Mouse (Mus musculus): ENCODE results near the gene Barhl1. TPM values are rescaled to one million over a fixed set of nuclear protein-coding genes. Genes with fewer than 3 reads are reported as not detected.
A peak's percentile ranks its signal among the peaks of the same experiment; 100 is the strongest.

Barhl1 gene
- 9.0 and 9.9 TPM in 2 replicates for polyA plus RNA-seq (2016; fragmentation: Nextera tagmentation; extraction: Ambion mirVana)

- Histone ChIP-seq H3K4me1 (peaks cover 27% of the 10 kb centered on the region), H3K4me3 (peak within 1 kb of the TSS; percentile 20), H3K27ac (no peak within 1 kb of the TSS; the same call in 1 of the 2 replicates), H3K27me3 (peaks cover 98% of the 10 kb centered on the region), H3K4me2 (replicated peaks) (peak within 1 kb of the TSS; percentile 44), H3K36me3 (no peaks in the 10 kb centered on the region), H3K9ac (peak within 1 kb of the TSS; percentile 13; the same call in 1 of the 2 replicates), H3K9me3 (replicated peaks) (no peaks in the 10 kb centered on the region)
- WGBS: 1% methylated on average over 18 of the region's 18 CpGs
- no peak for ATAC-seq (ENCODE audit: low FRiP score)
Measured at GRCm38 (mm10) chr2:28916513-28916865, at the start of gene Barhl1. Barhl1 (minus strand) TSS chr2:28916668.

DNA sequence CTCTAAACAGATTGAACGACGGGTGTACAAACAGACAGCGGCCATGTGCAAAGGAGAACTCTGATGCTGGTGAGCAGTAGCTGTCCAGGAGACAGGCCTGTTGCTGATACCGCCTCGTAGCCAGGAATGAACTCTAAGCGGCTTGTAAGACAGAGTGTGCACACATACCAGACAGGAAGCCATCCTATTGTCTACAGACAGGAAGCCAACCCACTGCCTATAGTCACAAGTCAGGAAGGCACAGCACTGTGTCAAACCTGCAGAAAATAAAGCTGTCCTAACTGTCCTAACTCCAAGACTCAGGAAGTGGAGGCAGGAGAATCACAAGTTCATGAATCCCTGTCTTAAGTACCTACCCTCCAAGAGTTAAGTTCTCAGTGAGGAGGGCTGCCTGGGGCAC, 47.1 kb upstream of the Barhl1 start:
- peaks cover 84% of the 10 kb centered on the region for H3K27me3 ChIP-seq
- H3K4me3 ChIP-seq: no peak overlapping the region

GRCm38 (mm10) chr2:28961636-28962035, 45.2 kb upstream of the Barhl1 start:
- no peak for ATAC-seq (ENCODE audit: low FRiP score)
- Histone ChIP-seq H3K27ac (no peak overlapping the region), H3K27me3 (peaks cover 74% of the 10 kb centered on the region), H3K9ac (no peak overlapping the region), H3K36me3 (no peaks in the 10 kb centered on the region), H3K4me3 (no peak overlapping the region), H3K9me3 (replicated peaks) (no peaks in the 10 kb centered on the region), H3K4me1 (peaks cover 11% of the 10 kb centered on the region), H3K4me2 (replicated peaks) (no peak overlapping the region)
- WGBS: 70% methylated on average over 5 of the region's 5 CpGs

More for the DNA sequence above, 47.1 kb upstream of the Barhl1 start:
- 86% methylated on average over 6 of the region's 6 CpGs for WGBS
- H3K4me1 ChIP-seq: peaks cover 11% of the 10 kb centered on the region
- no peak overlapping the region for H3K9ac ChIP-seq
- no peak for ATAC-seq (ENCODE audit: low FRiP score)
- no peaks in the 10 kb centered on the region for H3K9me3 ChIP-seq (replicated peaks)
- no peak overlapping the region for H3K27ac ChIP-seq
- no peak overlapping the region for H3K4me2 ChIP-seq (replicated peaks)
- no peaks in the 10 kb centered on the region for H3K36me3 ChIP-seq

DNA sequence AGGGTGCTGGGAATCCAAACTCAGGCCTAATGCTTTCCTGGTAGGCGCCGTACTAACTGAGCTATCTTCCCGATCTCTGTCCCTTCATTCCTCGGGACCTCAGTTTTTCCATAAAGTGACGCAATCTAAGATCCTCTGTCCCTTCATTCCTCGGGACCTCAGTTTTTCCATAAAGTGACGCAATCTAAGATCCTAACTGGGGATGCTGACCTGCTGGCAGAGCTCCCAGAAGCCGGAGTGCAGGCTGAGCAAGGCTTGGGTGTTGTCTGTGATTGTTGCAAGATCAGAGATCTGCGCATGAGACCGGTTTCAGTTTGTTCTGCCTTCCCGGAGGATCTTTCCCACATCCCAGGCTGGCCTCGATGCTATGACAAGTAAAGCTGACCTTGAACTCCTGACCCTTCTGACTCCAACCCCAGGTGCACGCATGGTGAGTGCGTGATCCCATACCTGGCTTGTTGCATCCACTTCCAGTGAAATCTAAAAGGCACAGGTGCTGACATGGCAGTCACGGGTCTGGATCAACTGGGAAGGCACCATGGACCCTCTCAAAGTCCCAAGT, 44.6 kb upstream of the Barhl1 start:
- Histone ChIP-seq H3K9me3 (replicated peaks) (no peaks in the 10 kb centered on the region), H3K36me3 (no peaks in the 10 kb centered on the region), H3K4me3 (no peak overlapping the region), H3K27ac (no peak overlapping the region), H3K4me2 (replicated peaks) (no peak overlapping the region), H3K4me1 (peaks cover 7% of the 10 kb centered on the region), H3K27me3 (peaks cover 74% of the 10 kb centered on the region), H3K9ac (no peak overlapping the region)
- whole genome bisulfite sequencing: 89% methylated on average over 15 of the region's 15 CpGs
- ATAC-seq (ENCODE audit: low FRiP score): no peak

DNA sequence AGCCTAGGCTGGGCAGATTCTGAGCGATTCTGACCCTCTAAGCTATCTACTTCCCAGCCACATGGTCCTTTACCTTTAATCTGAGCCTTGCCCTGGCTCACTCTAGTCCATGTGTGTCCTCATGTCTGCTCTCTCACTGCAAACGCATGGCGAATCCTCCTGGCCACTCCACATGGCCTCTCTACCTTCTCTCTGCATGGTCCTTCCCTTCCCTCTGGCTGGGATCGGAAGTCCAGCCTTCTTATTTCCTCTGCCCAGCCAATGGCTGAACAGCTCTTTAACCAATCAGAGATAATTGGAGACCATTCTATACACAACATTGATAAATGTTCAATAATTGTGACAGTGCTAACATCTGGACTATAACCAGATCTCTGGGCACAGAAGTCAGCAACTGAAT, 40.4 kb upstream of the Barhl1 start:
- no peak overlapping the region for H3K9ac ChIP-seq
- peaks cover 7% of the 10 kb centered on the region for H3K4me1 ChIP-seq
- peaks cover 61% of the 10 kb centered on the region for H3K27me3 ChIP-seq
- no peaks in the 10 kb centered on the region for H3K36me3 ChIP-seq
- H3K9me3 ChIP-seq (replicated peaks): no peaks in the 10 kb centered on the region
- WGBS: 80% methylated on average over 4 of the region's 4 CpGs
- no peak overlapping the region for H3K27ac ChIP-seq
- ATAC-seq (ENCODE audit: low FRiP score): no peak
- H3K4me2 ChIP-seq (replicated peaks): no peak overlapping the region
- H3K4me3 ChIP-seq: no peak overlapping the region

GRCm38 (mm10) chr2:28954595-28954994, 38.1 kb upstream of the Barhl1 start:
- Histone ChIP-seq H3K27me3 (peaks cover 50% of the 10 kb centered on the region), H3K4me3 (no peak overlapping the region), H3K4me2 (replicated peaks) (no peak overlapping the region), H3K9me3 (replicated peaks) (no peaks in the 10 kb centered on the region), H3K9ac (no peak overlapping the region), H3K4me1 (peaks cover 7% of the 10 kb centered on the region), H3K36me3 (no peaks in the 10 kb centered on the region), H3K27ac (no peak overlapping the region)
- ATAC-seq (ENCODE audit: low FRiP score): no peak
- 67% methylated on average over 9 of the region's 9 CpGs for WGBS

- H3K36me3 ChIP-seq: no peaks in the 10 kb centered on the region
- no peak overlapping the region for H3K27ac ChIP-seq
- ATAC-seq (ENCODE audit: low FRiP score): no peak
- no peak overlapping the region for H3K9ac ChIP-seq
- H3K4me1 ChIP-seq: peaks cover 7% of the 10 kb centered on the region
- WGBS: 21% methylated on average over 8 of the region's 8 CpGs
- H3K27me3 ChIP-seq: peaks cover 51% of the 10 kb centered on the region
- H3K4me2 ChIP-seq (replicated peaks): no peak overlapping the region
- no peaks in the 10 kb centered on the region for H3K9me3 ChIP-seq (replicated peaks)
- H3K4me3 ChIP-seq: no peak overlapping the region
Measured at GRCm38 (mm10) chr2:28952981-28953380, 36.5 kb upstream of the Barhl1 start.

GRCm38 (mm10) chr2:28946312-28946711, 29.8 kb upstream of the Barhl1 start:
- H3K27ac ChIP-seq: no peak overlapping the region
- peaks cover 24% of the 10 kb centered on the region for H3K4me1 ChIP-seq
- H3K9me3 ChIP-seq (replicated peaks): no peaks in the 10 kb centered on the region
- no peak overlapping the region for H3K4me3 ChIP-seq
- H3K36me3 ChIP-seq: no peaks in the 10 kb centered on the region
- no peak for ATAC-seq (ENCODE audit: low FRiP score)
- 70% methylated on average over 3 of the region's 3 CpGs for WGBS
- H3K27me3 ChIP-seq: peaks cover 36% of the 10 kb centered on the region
- no peak overlapping the region for H3K9ac ChIP-seq
- no peak overlapping the region for H3K4me2 ChIP-seq (replicated peaks)

DNA sequence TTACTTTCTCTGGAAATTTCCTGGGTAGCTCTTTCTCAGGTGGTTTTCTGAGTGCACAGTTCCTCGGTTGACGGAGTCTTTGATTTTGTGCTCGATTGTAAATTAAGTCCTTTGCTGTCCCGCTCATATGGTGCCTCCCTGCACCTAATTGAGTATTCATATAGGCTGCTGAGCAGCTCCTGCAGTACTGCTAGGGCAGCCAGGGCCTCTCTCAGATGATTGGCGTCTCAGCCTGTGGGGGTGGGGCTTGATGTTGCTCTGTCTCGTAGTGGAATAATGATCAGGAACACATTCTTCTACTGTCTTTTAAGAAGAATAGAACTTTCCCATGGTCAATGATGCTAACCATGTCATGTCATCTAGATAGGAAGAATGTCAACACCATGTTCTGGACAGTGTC, 28.9 kb upstream of the Barhl1 start:
- 41% methylated on average over 6 of the region's 6 CpGs for WGBS
- Histone ChIP-seq H3K27me3 (peaks cover 38% of the 10 kb centered on the region), H3K4me2 (replicated peaks) (no peak overlapping the region), H3K9ac (no peak overlapping the region), H3K27ac (no peak overlapping the region), H3K9me3 (replicated peaks) (no peaks in the 10 kb centered on the region), H3K4me3 (no peak overlapping the region), H3K4me1 (peaks cover 24% of the 10 kb centered on the region), H3K36me3 (no peaks in the 10 kb centered on the region)
- ATAC-seq (ENCODE audit: low FRiP score): no peak

GRCm38 (mm10) chr2:28943666-28944516, 27.4 kb upstream of the Barhl1 start:
- peak; percentile 50; the same call in 1 of the 2 replicates for ATAC-seq (ENCODE audit: low FRiP score)
- WGBS: 27% methylated on average over 30 of the region's 30 CpGs
- peak overlapping the region; percentile 13 for H3K4me2 ChIP-seq (replicated peaks)
- peaks cover 31% of the 10 kb centered on the region for H3K4me1 ChIP-seq
- no peaks in the 10 kb centered on the region for H3K9me3 ChIP-seq (replicated peaks)
- no peak overlapping the region for H3K4me3 ChIP-seq
- peaks cover 41% of the 10 kb centered on the region for H3K27me3 ChIP-seq
- H3K36me3 ChIP-seq: no peaks in the 10 kb centered on the region
- H3K27ac ChIP-seq: peak overlapping the region; percentile 25; the same call in 1 of the 2 replicates
- no peak overlapping the region for H3K9ac ChIP-seq

DNA sequence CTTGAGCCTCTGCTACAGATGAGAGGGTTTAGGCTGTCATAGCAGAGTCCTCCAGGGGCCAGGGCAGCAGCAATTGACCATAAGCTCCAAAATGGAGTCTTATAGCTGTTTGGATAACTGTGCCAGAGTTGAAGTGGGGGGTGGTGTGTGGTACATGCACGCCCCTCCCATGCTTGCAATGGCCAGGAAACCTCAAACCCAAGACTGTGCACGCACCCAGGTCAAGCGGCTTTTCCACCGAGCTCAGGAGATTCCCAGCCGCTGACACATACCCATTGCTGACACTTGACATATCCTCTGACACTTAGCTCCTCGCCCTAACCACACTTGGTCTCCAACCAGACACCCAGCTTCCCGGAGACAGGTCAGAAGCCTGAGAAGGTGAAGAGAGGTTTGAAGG, 22.5 kb upstream of the Barhl1 start:
- peaks cover 41% of the 10 kb centered on the region for H3K27me3 ChIP-seq
- WGBS: 71% methylated on average over 7 of the region's 7 CpGs

DNA sequence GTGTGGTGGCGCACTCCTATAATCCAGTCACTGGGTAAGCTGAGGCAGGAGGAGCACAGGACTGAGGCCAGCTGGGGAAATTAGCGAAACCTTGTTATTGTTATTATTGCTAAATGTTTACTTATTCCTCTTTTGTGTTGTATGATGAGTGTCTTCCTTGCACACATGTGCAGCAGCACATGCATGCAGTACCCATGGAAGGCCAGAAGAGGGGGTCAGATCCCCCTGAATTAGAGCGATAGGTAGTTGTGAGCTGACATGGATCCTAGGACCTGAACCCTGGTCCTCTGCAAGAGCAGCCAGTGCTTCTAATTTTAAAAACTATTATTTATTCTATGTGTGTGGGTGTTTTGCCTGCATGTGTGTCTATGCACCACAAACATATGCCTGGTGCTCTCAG, 14.1 kb upstream of the Barhl1 start:
- 94% methylated on average over 3 of the region's 3 CpGs for WGBS
- no peaks in the 10 kb centered on the region; the same call in 1 of the 2 replicates for H3K4me1 ChIP-seq
- ATAC-seq (ENCODE audit: low FRiP score): no peak
- no peak overlapping the region for H3K4me2 ChIP-seq (replicated peaks)
- H3K9ac ChIP-seq: no peak overlapping the region
- no peak overlapping the region for H3K27ac ChIP-seq
- no peak overlapping the region for H3K4me3 ChIP-seq
- H3K9me3 ChIP-seq (replicated peaks): no peaks in the 10 kb centered on the region
- no peaks in the 10 kb centered on the region for H3K36me3 ChIP-seq
- peaks cover 66% of the 10 kb centered on the region for H3K27me3 ChIP-seq

More for the DNA sequence above, 22.5 kb upstream of the Barhl1 start:
- ATAC-seq (ENCODE audit: low FRiP score): no peak
- no peak overlapping the region for H3K27ac ChIP-seq
- H3K4me1 ChIP-seq: peaks cover 18% of the 10 kb centered on the region
- no peaks in the 10 kb centered on the region for H3K36me3 ChIP-seq
- H3K4me3 ChIP-seq: no peak overlapping the region
- no peak overlapping the region for H3K9ac ChIP-seq
- H3K4me2 ChIP-seq (replicated peaks): no peak overlapping the region
- H3K9me3 ChIP-seq (replicated peaks): no peaks in the 10 kb centered on the region
